ENCODE assay signal across 17 mouse cellular contexts in the genomic region with DNA sequence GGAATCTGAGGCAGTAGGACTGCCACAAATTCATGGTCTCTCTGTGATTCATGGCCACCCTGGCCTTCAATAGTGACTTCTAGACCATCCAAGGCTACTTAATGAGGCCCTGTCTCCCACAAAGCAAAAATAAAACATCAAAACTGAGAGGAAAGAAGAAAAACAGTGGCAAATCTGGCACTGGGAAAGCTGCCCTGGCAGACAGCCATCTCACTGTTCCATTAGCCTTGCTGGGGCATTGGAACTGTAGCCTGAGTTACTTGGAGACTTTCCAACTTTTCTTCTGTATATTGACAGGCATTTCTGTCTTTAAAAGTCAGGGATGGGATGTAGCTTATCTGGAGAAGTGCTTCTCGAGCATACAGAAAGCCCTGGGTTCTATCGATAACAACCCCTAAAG. TPM values are rescaled to one million over a fixed set of nuclear protein-coding genes. Genes with fewer than 3 reads are reported as not detected.
DNase-seq lines count a peak whose midpoint lies in the region; ATAC-seq and TF ChIP-seq lines count a peak whose summit lies in the region.
"Had no signal": no experiment of that assay in that cellular context is flagged by ENCODE, and none has a peak within 500 bp of the region (broad histone marks: within the 10 kb centered on the region; RNA-seq: fewer than 3 reads in every experiment).

No protein-coding gene starts in this region.

- no peaks in the 10 kb centered on the region for H3K27me3 ChIP-seq in kidney, embryonic 14.5 days (ENCODE audit: control insufficient read depth, insufficient read depth, low read length)
- H3K27me3 ChIP-seq in midbrain, postnatal 0 days (ENCODE audit: insufficient read depth, low read length), result no peaks in the 10 kb centered on the region
- H3K27me3 ChIP-seq in midbrain, embryonic 10.5 days (ENCODE audit: low read depth, poor library complexity, severe bottlenecking), result no peaks in the 10 kb centered on the region
- H3K27me3 ChIP-seq: limb, embryonic 12.5 days; midbrain, embryonic 13.5 days; neural tube, embryonic 13.5 days had no signal

- H3K9ac ChIP-seq in kidney, embryonic 14.5 days (ENCODE audit: low read depth, low read length), result no peak overlapping the region
- no peak overlapping the region for H3K9ac ChIP-seq in midbrain, postnatal 0 days (replicated peaks; ENCODE audit: low read length, poor library complexity, severe bottlenecking)
- H3K9ac ChIP-seq: limb, embryonic 12.5 days; midbrain, embryonic 13.5 days; neural tube, embryonic 13.5 days had no signal

- H3K4me3 ChIP-seq in kidney, embryonic 14.5 days (ENCODE audit: low read length), result no peak overlapping the region
- H3K4me3 ChIP-seq in midbrain, postnatal 0 days (ENCODE audit: low read depth, low read length), result no peak overlapping the region
- no peak overlapping the region for H3K4me3 ChIP-seq in midbrain, embryonic 10.5 days
- H3K4me3 ChIP-seq: limb, embryonic 12.5 days; midbrain, embryonic 13.5 days; neural tube, embryonic 13.5 days had no signal

- no peak for TF ChIP-seq CTCF in midbrain, postnatal 0 days (IDR thresholded peaks at IDR 0.05)

- no peak for ATAC-seq in kidney, embryonic 14.5 days (ENCODE audit: low FRiP score, low TSS enrichment)
- no peak for ATAC-seq in midbrain, postnatal 0 days (ENCODE audit: low FRiP score)
- ATAC-seq in megakaryocyte, adult 5-6 weeks (ENCODE audit: poor library complexity, severe bottlenecking), result no peak
- ATAC-seq: activated CD4-positive, CD25-positive, alpha-beta regulatory T cell, adult 4 months; midbrain, embryonic 13.5 days had no signal

- H3K36me3 ChIP-seq in kidney, embryonic 14.5 days (ENCODE audit: control insufficient read depth, insufficient read depth, low read length), result no peaks in the 10 kb centered on the region
- H3K36me3 ChIP-seq in midbrain, postnatal 0 days (ENCODE audit: insufficient read depth, low read length), result no peaks in the 10 kb centered on the region
- no peaks in the 10 kb centered on the region for H3K36me3 ChIP-seq in midbrain, embryonic 10.5 days
- H3K36me3 ChIP-seq: limb, embryonic 12.5 days; midbrain, embryonic 13.5 days; neural tube, embryonic 13.5 days had no signal

- 89% methylated on average over 2 of the region's 2 CpGs for WGBS in kidney, embryonic 14.5 days
- WGBS in midbrain, postnatal 0 days, result 63% methylated on average over 2 of the region's 2 CpGs
- 88% methylated on average over 2 of the region's 2 CpGs for WGBS in midbrain, embryonic 10.5 days

- no peaks in the 10 kb centered on the region for H3K9me3 ChIP-seq in kidney, embryonic 14.5 days (ENCODE audit: control insufficient read depth, low read length)
- H3K9me3 ChIP-seq in midbrain, postnatal 0 days (ENCODE audit: low read length), result no peaks in the 10 kb centered on the region
- peaks cover 3% of the 10 kb centered on the region; the same call in 1 of the 2 replicates for H3K9me3 ChIP-seq in midbrain, embryonic 10.5 days (replicated peaks)
- H3K9me3 ChIP-seq: limb, embryonic 12.5 days; midbrain, embryonic 13.5 days; neural tube, embryonic 13.5 days had no signal

- no peak overlapping the region for H3K27ac ChIP-seq in kidney, embryonic 14.5 days (ENCODE audit: low read depth, low read length)
- no peak overlapping the region for H3K27ac ChIP-seq in midbrain, postnatal 0 days (ENCODE audit: low read depth, low read length)
- no peak overlapping the region for H3K27ac ChIP-seq in midbrain, embryonic 10.5 days (replicated peaks)
- H3K27ac ChIP-seq: limb, embryonic 12.5 days; midbrain, embryonic 13.5 days; neural tube, embryonic 13.5 days had no signal

- no peaks in the 10 kb centered on the region for H3K4me1 ChIP-seq in kidney, embryonic 14.5 days (ENCODE audit: control insufficient read depth, insufficient read depth, low read length)
- no peaks in the 10 kb centered on the region for H3K4me1 ChIP-seq in midbrain, postnatal 0 days (ENCODE audit: insufficient read depth, low read length)
- no peaks in the 10 kb centered on the region for H3K4me1 ChIP-seq in midbrain, embryonic 10.5 days
- H3K4me1 ChIP-seq: limb, embryonic 12.5 days; midbrain, embryonic 13.5 days; neural tube, embryonic 13.5 days had no signal

- no peak overlapping the region for H3K4me2 ChIP-seq in kidney, embryonic 14.5 days (replicated peaks; ENCODE audit: low read depth, low read length)
- no peak overlapping the region for H3K4me2 ChIP-seq in midbrain, postnatal 0 days (ENCODE audit: low read depth, low read length, poor library complexity, severe bottlenecking)
- H3K4me2 ChIP-seq: limb, embryonic 12.5 days; midbrain, embryonic 13.5 days; neural tube, embryonic 13.5 days had no signal

- DNase-seq in kidney, adult 18-20 months, result peak; percentile 4
- peak; percentile 34 for DNase-seq in midbrain, postnatal 0 days (ENCODE audit: low spot score)
- no peak for DNase-seq in midbrain, embryonic 10.5 days (ENCODE audit: low spot score)
- DNase-seq in adrenal gland, adult 2 months, result peak; percentile 60
- peak; percentile 12 to 23 for DNase-seq in kidney, postnatal 25 days
- DNase-seq in thymus, postnatal 0 days (ENCODE audit: low spot score), result no peak
- DNase-seq: cerebellum, adult 11 months had no signal

RNA-seq across cellular contexts. Expression of a gene that starts 14.6 kb away (rescaled TPM):
- polyA plus RNA-seq in kidney, embryonic 14.5 days (2014; fragmentation: Nextera tagmentation; extraction: Ambion mirVana), result not detected in 2 replicates
- not detected in 2 replicates for total RNA-seq in midbrain, postnatal 0 days (2014; rRNA removed)
- not detected in 2 replicates for polyA plus RNA-seq in midbrain, postnatal 0 days (2015; fragmentation: Nextera tagmentation; extraction: Ambion mirVana)
- not detected in 2 replicates for polyA plus RNA-seq in midbrain, embryonic 10.5 days (2016; fragmentation: Nextera tagmentation; extraction: Ambion mirVana)
- not detected for total RNA-seq in adrenal gland, adult 2 months (2021)
- polyA plus RNA-seq in adrenal gland, adult 2 months (2012; rRNA removed), result not detected in 2 replicates
- total RNA-seq in megakaryocyte, adult 5-6 weeks (2015), result not detected in 2 replicates
- not detected in 2 replicates for total RNA-seq in megakaryocyte, adult 5-6 weeks (2017)
- not detected in 2 replicates for polyA plus RNA-seq in thymus, postnatal 0 days (2015; fragmentation: Nextera tagmentation; extraction: Ambion mirVana)
- total RNA-seq: heart, postnatal 25 days; layer of hippocampus, postnatal 14 days had no signal
- polyA plus RNA-seq: activated CD4-positive, CD25-positive, alpha-beta regulatory T cell, adult 4 months; intestine, embryonic 14.5 days; limb, embryonic 12.5 days; lung, embryonic 16.5 days; midbrain, embryonic 13.5 days; neural tube, embryonic 13.5 days had no signal

RNA-seq across cellular contexts. Expression of a gene that starts 28.1 kb away (rescaled TPM):
- polyA plus RNA-seq in kidney, embryonic 14.5 days (2014; fragmentation: Nextera tagmentation; extraction: Ambion mirVana), result not detected in 2 replicates
- total RNA-seq in midbrain, postnatal 0 days (2014; rRNA removed), result not detected in 2 replicates
- polyA plus RNA-seq in midbrain, postnatal 0 days (2015; fragmentation: Nextera tagmentation; extraction: Ambion mirVana), result not detected in 2 replicates
- polyA plus RNA-seq in midbrain, embryonic 10.5 days (2016; fragmentation: Nextera tagmentation; extraction: Ambion mirVana), result not detected in 2 replicates
- not detected for total RNA-seq in adrenal gland, adult 2 months (2021)
- polyA plus RNA-seq in adrenal gland, adult 2 months (2012; rRNA removed), result not detected in 2 replicates
- total RNA-seq in megakaryocyte, adult 5-6 weeks (2015), result not detected in 2 replicates
- total RNA-seq in megakaryocyte, adult 5-6 weeks (2017), result not detected in 2 replicates
- not detected in 2 replicates for polyA plus RNA-seq in thymus, postnatal 0 days (2015; fragmentation: Nextera tagmentation; extraction: Ambion mirVana)
- total RNA-seq: heart, postnatal 25 days; layer of hippocampus, postnatal 14 days had no signal
- polyA plus RNA-seq: activated CD4-positive, CD25-positive, alpha-beta regulatory T cell, adult 4 months; intestine, embryonic 14.5 days; limb, embryonic 12.5 days; lung, embryonic 16.5 days; midbrain, embryonic 13.5 days; neural tube, embryonic 13.5 days had no signal

RNA-seq across cellular contexts. Expression of a gene that starts 29.1 kb away (rescaled TPM):
- polyA plus RNA-seq in kidney, embryonic 14.5 days (2014; fragmentation: Nextera tagmentation; extraction: Ambion mirVana), result not detected in 2 replicates
- total RNA-seq in midbrain, postnatal 0 days (2014; rRNA removed), result not detected in 2 replicates
- not detected in 2 replicates for polyA plus RNA-seq in midbrain, postnatal 0 days (2015; fragmentation: Nextera tagmentation; extraction: Ambion mirVana)
- polyA plus RNA-seq in midbrain, embryonic 10.5 days (2016; fragmentation: Nextera tagmentation; extraction: Ambion mirVana), result not detected in 2 replicates
- not detected for total RNA-seq in adrenal gland, adult 2 months (2021)
- polyA plus RNA-seq in adrenal gland, adult 2 months (2012; rRNA removed), result not detected in 2 replicates
- total RNA-seq in megakaryocyte, adult 5-6 weeks (2015), result not detected in 2 replicates
- total RNA-seq in megakaryocyte, adult 5-6 weeks (2017), result not detected in 2 replicates
- polyA plus RNA-seq in thymus, postnatal 0 days (2015; fragmentation: Nextera tagmentation; extraction: Ambion mirVana), result not detected in 2 replicates
- total RNA-seq: heart, postnatal 25 days; layer of hippocampus, postnatal 14 days had no signal
- polyA plus RNA-seq: intestine, embryonic 14.5 days; limb, embryonic 12.5 days; lung, embryonic 16.5 days; midbrain, embryonic 13.5 days; neural tube, embryonic 13.5 days had no signal

RNA-seq across cellular contexts. Expression of a gene that starts 48.5 kb away (rescaled TPM):
- polyA plus RNA-seq in kidney, embryonic 14.5 days (2014; fragmentation: Nextera tagmentation; extraction: Ambion mirVana), result not detected in 2 replicates
- not detected in 2 replicates for total RNA-seq in midbrain, postnatal 0 days (2014; rRNA removed)
- not detected in 2 replicates for polyA plus RNA-seq in midbrain, postnatal 0 days (2015; fragmentation: Nextera tagmentation; extraction: Ambion mirVana)
- polyA plus RNA-seq in midbrain, embryonic 10.5 days (2016; fragmentation: Nextera tagmentation; extraction: Ambion mirVana), result 0.17 TPM in 1 of 2 replicates, not detected in the other
- not detected for total RNA-seq in adrenal gland, adult 2 months (2021)
- polyA plus RNA-seq in adrenal gland, adult 2 months (2012; rRNA removed), result not detected in 2 replicates
- not detected in 2 replicates for total RNA-seq in megakaryocyte, adult 5-6 weeks (2015)
- total RNA-seq in megakaryocyte, adult 5-6 weeks (2017), result not detected in 2 replicates
- not detected in 2 replicates for polyA plus RNA-seq in thymus, postnatal 0 days (2015; fragmentation: Nextera tagmentation; extraction: Ambion mirVana)
- total RNA-seq: heart, postnatal 25 days; layer of hippocampus, postnatal 14 days had no signal
- polyA plus RNA-seq: activated CD4-positive, CD25-positive, alpha-beta regulatory T cell, adult 4 months; intestine, embryonic 14.5 days; lung, embryonic 16.5 days; midbrain, embryonic 13.5 days; neural tube, embryonic 13.5 days had no signal

Comparison
In these comparisons a context has a peak if more than half of its experiments do, and no peak if none do; other contexts are left out.
1. DNase-seq: peak in kidney, adult 18-20 months (single experiment), midbrain, postnatal 0 days (single experiment), adrenal gland, adult 2 months (single experiment) and kidney, postnatal 25 days (2 of 2); none in midbrain, embryonic 10.5 days (single experiment) and thymus, postnatal 0 days (single experiment).